Mouse (Mus musculus) brain, embryonic 14.5 days (tissue): ENCODE results near the gene Gpc3. TPM values are rescaled to one million over a fixed set of nuclear protein-coding genes. Genes with fewer than 3 reads are reported as not detected.

Experiments used
- DNase-seq: peaks from one replicate; pipeline ENCODE4 v3.0.0-alpha.2; 2011; ENCODE audit warnings: low read depth
- CTCF ChIP-seq: fragments of 200-500 bp; IDR thresholded peaks from 2 replicates; pipeline ENCODE4 v1.5.1; 2012; ENCODE audit warnings: inconsistent platforms, mild to moderate bottlenecking, moderate library complexity, borderline replicate concordance; ENCODE audit not compliant: insufficient read depth, insufficient read length; ENCODE audit errors: extremely low read depth
- POLR2A ChIP-seq: fragments of 200-500 bp; IDR thresholded peaks from 2 replicates; pipeline ENCODE4 v1.6.1; 2012; ENCODE audit warnings: mild to moderate bottlenecking, inconsistent platforms, borderline replicate concordance; ENCODE audit not compliant: poor library complexity, insufficient read depth, insufficient read length, severe bottlenecking; ENCODE audit errors: extremely low read depth
- polyA plus RNA-seq: library from polyadenylated mRNA; depleted of rRNA; stranded (reverse); fragments of >200 nt; gene quantifications from 2 replicates; pipeline ENCODE4 v1.2.3, GENCODE M21; 2012

Gene Gpc3
- polyA plus RNA-seq, 1 experiment: 71.1 TPM

DNA sequence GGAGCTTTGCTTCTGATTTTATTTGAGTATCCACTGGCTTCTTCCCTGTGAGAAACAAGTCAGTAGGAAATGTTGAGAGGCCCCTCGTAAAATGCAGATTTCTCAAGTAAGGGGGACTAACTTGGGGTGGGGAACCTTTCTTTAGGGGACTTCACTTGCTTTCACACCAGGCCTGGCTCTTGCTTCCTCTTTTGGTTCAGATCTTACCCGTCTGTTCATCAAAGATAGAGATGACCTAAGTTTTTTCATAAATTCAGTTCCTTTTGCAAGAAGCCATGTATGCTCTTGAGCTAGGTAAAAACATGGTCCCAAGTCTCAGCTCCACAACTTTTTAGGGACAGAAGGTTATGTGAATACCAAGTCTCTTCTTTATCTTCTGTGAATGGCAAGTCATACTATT, 164.6 kb downstream of the Gpc3 start:
- no peak for TF ChIP-seq POLR2A
- no peak for TF ChIP-seq CTCF
- DNase-seq: no peak

GRCm38 (mm10) chrX:52448496-52448895, 165.3 kb downstream of the Gpc3 start:
- TF ChIP-seq POLR2A (no peak), CTCF (no peak)
- no peak for DNase-seq

DNA sequence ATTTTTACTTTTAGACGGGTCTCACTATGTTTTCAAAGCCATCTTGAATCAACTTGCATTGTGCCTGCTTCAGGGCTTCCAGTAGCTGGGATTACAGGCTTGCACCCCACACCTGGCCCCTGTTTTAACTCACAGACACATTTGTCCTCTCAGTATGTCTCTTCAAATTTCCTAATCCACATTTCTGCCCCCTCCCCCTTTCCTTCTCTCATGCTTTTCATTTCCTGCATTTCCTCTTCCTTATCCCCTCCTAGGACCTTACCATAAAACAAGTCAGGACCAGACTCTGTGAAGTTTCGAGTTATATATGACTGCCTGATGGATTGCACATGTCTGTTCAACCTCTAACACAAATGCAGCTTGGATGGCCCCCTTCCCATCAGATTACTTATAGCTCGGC, 167.2 kb downstream of the Gpc3 start:
- no peak for TF ChIP-seq CTCF
- no peak for TF ChIP-seq POLR2A
- no peak for DNase-seq

- DNase-seq: no peak
- TF ChIP-seq CTCF (no peak), POLR2A (no peak)
Measured at GRCm38 (mm10) chrX:52444977-52445376, 168.8 kb downstream of the Gpc3 start.

DNA sequence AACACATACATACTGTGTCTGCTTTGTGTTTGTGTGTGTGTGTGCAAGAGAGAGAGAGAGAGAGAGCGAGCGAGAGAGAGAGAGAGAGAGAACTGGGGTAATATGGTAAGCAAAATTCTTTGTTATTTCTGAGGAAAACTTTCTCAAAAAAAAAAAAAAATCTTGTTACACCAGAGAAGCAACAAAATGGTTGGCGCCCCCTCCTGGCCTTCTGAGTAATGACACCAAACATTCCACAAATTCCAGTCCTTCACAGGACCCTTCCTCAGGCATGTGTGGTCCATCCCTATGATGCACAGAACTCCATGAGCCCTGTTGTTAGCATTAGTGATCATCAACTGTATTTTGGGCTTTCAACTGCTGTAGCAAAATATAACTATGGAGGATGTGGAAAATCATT, 172.0 kb downstream of the Gpc3 start:
- no peak for DNase-seq
- TF ChIP-seq POLR2A (no peak), CTCF (peak; percentile 31; the same call in 1 of the 2 replicates)

- TF ChIP-seq POLR2A (no peak), CTCF (no peak)
- DNase-seq: peak; percentile 78
Measured at GRCm38 (mm10) chrX:52439421-52439820, 174.3 kb downstream of the Gpc3 start.

GRCm38 (mm10) chrX:52425605-52426004, 188.1 kb downstream of the Gpc3 start:
- TF ChIP-seq CTCF: no peak
- no peak for DNase-seq

GRCm38 (mm10) chrX:52419850-52420249, 193.9 kb downstream of the Gpc3 start:
- DNase-seq: no peak
- TF ChIP-seq POLR2A: no peak
- TF ChIP-seq CTCF: no peak

- no peak for TF ChIP-seq CTCF
- no peak for TF ChIP-seq POLR2A
- DNase-seq: peak; percentile 65
Measured at GRCm38 (mm10) chrX:52412936-52413335, 200.8 kb downstream of the Gpc3 start.

DNA sequence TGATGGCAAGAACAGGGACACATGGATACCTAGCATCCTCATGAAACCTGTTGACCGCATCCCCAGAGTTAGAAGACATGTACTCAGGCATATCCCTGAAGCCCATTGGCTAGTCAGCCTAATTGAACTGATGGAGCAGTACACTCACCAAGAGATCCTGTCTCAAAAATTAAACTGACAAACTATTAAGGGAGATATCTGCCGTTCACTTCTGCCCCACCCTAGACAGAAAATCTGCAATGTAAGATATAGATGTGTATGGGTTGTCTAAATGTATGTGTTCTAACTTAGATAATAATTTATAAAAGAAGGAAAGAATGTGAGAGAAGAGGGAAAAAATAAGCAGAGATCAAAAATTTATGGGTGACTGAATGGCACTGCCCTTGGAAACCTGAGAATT, 212.6 kb downstream of the Gpc3 start:
- TF ChIP-seq CTCF (no peak), POLR2A (no peak)
- no peak for DNase-seq

GRCm38 (mm10) chrX:52375129-52375528, 238.6 kb downstream of the Gpc3 start:
- TF ChIP-seq CTCF (peak; percentile 50; the same call in 1 of the 2 replicates), POLR2A (no peak)

DNA sequence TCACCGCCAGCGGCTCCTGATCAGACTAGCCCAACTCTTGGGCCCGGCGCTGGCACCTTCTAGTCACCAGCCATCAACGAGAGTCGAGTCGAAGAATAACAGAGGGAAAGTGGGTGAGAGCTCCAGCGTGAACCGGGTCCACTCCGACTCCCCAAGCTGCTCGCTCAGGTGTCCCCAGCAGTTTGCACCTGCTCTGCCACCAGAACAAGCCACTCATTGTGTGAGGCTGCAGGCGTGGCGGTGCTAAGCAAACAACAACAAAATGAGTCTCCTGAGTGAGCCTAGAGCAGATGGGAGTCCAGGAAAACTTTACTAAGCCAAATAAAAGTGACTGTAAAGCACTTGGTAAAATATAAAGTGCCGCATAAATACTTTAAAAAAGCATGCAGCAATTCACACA, 239.5 kb downstream of the Gpc3 start:
- no peak for TF ChIP-seq CTCF
- TF ChIP-seq POLR2A: no peak
- DNase-seq: no peak

More at GRCm38 (mm10) chrX:52375129-52375528, 238.6 kb downstream of the Gpc3 start:
- peak; percentile 28 for DNase-seq

DNA sequence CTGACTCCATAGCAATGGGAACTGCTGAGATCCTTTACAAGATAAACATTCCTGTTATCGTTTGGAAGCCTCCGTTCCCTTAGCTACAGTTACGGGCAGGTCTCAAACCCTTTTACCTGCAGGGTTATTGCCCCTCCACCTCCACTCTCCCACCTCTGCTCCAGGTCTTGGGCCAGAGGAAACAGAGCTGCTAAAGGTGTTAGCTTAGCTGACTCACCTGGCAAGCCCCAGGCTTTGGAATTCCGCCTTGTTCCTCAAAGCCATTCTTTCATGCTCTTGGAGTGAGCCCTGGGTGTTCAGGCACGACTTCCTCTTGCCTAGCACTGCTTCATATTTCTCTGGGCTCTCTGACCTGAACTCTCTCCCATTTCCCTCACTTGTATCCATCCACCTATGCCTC, 241.3 kb downstream of the Gpc3 start:
- DNase-seq: no peak
- TF ChIP-seq POLR2A: no peak
- no peak for TF ChIP-seq CTCF
